Mouse (Mus musculus): ENCODE results near the gene Ptges3l.
"Not testable (repeated sequence)": the region's sequence is repeated elsewhere in the genome, so short reads cannot be mapped to it uniquely, and the experiment has no call there.

Ptges3l gene

DNA sequence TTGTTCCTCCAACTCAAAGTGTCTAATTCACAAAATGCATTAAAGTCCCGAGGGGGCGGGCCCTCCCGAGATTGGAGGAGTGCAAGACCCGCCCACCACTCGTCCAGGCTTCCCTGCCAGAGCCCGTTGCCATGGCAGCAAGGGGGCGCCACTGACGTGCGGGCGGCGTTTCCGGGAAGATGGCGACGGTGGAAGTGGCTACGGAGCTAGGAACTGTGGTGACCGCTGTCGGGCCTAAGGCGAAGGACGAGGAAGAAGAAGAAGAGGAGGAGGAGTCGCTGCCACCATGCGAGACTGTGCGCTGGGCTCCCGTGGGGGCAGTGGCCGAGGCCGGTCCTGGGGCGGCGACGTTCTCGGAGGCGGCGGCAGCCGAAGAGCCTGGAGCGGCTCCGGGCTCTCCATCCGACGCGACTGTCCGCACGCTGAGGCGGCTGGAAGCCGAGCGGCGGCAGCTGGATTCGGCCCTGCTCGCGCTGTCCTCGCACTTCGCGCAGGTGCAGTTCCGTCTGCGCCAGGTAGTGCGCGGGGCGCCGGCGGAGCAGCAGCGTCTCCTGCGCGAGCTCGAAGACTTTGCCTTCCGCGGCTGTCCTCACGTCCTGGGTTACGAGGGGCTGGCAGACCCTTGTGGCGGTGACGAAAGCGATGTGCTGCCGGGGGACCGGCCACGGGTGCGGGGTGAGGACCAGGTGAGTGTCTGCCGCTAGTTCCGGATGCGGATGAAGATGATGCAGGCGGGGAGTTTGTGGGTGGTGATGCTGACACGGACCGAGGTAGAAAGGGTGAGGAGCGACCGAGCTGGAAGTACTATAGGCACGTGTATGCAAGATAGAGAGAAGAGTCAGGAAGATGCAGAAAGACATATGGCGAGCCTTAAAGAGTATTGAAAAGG, at the start of gene Ptges3l, which contains the start of gene Rundc1:
TSS of gene Ptges3l (minus strand) at position 409 of the 889 bp plus-strand sequence.
TSS of gene Rundc1 (plus strand) at position 161 of the 889 bp plus-strand sequence.
- DNase-seq, result peak; percentile 99

DNA sequence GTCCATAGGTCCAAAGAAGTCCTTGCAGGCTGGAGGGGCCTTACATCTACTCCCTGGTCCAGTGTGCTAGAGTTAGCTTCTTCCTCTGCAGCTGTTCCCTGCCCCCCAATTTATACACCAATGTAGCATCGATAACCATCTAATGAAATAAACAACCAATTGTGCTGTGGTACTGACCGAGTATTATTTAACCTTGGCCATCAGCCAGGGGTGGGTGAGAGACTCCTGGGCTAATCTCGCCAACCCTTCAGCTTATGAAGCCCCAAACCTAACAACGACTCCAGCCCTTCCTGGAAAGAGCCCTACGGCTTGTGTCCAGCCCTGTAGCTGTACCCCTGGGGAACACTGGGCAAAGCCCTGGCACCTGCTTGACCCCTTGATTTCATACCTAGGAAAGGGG, 49.2 kb upstream of the Ptges3l start:
- no peak for DNase-seq

DNA sequence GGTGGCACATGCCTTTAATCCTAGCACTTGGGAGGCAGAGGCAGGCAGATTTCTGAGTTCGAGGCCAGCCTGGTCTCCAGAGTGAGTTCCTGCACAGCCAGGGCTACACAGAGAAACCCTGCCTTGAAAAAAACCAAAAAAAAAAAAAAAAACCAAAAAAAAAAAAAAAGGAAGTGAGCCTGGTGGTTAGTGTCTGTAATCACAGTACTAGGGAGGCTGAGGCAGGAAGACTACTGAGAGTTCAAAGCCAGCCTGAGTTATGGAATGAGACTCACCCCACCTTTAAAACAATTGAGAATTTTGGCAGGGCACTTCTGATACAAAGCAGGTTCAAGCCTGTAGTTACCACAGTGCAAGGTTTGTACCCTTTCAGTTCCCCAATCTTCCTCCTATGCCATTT, 48.6 kb upstream of the Ptges3l start:
- not testable (repeated sequence) for DNase-seq

DNA sequence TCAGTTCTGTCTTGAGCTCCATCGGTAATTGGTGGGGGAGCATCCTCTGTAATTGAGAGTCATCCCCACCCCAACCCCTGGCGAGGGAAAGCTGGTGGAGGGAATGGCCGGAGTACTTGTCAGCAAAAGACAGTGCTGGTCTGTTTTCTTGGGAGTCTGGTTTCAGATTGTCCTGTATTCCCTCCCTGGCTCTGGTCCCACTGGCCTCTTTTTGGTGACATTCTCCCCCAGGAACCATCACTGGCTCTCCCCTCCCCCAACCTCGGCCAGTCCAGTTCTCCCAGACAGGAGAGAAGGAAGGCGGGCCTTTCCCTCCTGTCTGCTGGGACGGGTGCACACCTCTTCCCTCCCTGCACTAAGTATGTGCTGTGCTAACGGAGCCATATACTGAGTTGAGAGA, 47.2 kb upstream of the Ptges3l start:
- no peak for DNase-seq

DNA sequence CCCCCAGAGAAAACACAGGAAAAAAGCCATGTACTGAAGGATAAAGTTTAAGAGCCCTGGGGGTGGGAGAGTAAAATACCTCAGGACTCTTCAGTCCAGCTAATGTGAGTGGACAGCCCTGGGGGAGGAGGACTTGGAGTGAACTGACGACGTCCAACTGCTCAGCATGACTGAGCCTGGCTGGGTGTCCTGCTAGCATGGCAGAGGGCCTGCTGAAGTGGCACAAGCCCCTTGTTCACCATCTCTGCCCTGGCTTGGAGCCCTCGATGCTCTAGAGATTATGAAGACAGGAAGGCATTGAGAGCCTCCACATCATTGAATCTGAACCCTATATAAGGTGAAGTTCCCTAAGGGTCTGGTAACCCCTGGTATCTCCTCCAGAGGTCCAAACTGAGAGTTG, 46.8 kb upstream of the Ptges3l start:
- no peak for DNase-seq

DNA sequence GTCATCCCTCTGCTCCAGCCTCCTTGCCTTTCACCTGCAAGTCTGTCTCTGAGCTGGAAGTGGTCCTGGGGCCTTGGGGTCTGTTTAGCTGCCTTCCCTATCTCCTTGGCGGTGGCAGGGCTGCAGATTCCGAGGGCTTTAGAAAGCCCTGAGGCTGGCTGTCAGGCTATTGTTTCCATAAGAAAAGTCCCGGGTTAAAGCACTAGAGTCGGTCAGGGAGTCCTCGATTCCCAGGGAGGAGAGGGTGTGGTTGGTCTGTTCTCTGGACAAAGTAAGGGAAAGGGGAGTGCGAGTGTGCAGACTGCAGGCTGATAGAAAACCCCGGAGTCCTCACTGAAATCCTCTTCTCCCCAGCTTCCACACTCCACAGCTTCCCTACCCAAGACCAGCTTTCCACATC, 45.1 kb upstream of the Ptges3l start:
- DNase-seq, result no peak

DNA sequence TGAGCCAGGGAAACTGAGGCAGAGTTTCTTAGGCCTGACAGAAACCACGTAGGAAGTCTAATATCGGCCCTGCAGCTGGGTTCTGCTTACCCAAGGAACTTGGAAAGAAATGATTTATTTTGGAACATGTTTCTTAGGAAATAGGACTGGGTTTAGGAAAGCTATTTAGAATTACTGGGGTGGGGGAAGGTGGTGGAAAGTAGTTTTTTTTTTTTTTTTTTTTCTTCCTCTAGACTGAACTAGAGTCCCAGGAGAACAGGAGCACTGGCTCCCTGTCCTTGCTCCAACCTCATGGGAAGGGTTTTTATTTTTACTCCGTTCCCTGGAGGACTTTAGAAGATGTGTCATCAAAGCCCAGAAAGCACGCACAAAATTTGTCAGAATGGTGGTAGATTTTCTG, 44.0 kb upstream of the Ptges3l start:
- DNase-seq, result no peak

DNA sequence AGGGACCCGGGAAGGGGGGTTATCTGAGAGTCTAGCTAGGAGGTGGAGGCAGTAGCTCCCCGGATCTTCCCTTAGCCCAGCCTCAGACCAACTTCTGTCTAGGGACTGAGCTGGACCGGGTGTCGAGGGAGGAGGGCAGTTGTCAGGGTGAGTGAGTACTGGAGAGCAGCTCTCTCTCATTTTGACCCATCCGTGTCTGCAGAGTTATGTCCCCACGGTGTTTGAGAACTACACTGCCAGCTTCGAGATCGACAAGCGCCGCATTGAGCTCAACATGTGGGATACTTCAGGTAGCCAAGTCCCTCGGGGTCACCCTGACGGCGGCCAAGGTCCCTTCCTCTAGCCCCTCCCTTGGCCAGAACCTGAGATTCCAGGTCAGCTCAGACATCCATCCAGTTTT, 43.6 kb upstream of the Ptges3l start:
- DNase-seq, result peak; percentile 13 to 15

DNA sequence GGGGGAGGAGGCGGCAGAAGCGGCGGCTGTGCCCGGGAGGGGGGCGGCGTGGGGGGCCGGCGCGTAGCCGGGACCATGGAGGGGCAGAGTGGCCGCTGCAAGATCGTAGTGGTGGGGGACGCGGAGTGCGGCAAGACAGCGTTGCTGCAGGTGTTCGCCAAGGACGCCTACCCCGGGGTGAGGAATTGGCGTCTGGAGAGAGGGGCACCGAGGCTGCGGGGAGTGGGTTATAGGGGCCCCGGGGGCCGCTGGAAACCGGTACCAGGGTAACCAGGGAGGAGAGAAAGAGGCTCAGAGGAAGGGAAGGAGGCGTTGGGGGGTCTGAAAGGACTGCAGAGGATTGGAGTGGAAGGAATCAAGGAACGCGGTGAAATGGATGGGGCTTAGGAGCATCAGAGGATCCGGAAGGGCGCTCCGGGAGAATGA, 43.1 kb upstream of the Ptges3l start:
- DNase-seq, result peak in 1 of 2 experiments; percentile 31

DNA sequence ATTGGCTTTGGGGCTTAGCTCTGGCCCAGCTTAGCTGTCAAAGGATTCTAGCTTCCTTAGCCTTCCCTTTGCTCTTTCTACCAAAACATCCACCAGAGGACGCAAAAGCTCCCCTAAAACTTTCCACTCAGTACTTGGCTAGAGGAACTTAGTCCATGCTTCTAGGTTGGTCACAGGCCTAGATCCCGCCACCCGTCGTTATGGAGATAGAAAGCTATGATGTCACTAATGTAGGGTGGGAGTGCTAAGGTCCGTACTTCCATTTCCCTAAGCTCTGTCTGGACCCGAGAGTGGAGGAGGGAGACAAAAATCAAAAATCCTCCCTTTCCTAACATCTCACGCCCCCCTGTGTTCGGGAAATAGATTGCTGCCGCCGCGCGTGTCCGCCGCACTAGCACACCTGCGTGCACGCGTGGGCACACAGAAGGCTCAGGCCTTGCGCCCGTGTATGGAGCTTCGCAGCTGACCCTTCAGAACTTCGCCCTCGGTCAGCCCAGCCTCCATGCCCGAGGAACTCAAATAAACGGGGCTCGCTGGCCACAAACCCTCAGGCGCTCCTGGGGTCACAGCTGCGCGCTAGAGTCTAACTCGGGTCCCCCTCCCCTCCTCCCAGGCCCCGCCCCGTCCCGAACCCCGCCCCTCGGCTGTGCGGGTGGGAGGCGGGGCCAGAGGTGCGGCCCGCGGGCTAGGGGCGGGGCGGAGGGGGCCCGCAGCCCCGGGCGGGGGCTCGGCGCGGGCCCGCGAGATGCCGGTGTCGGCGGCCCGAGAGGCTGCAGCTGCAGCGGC, 42.5 kb upstream of the Ptges3l start:
- DNase-seq, result peak; percentile 67 to 73

DNA sequence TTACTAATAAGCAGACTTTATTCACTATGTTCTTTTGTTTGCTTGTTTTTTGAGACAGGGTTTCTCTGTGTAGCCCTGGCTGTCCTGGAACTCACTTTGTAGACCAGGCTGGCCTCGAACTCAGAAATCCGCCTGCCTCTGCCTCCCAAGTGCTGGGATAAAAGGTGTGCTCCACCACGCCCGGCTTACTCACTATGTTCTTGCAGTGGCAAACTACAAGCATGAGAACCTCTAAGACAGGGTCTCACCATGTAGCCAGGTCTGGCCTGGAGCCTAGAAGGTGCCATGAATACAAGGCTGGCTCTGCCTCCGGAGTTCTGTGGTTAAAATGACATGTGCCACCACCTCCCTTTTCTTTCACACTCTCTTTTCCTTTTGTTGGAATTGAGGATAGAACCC, 41.4 kb upstream of the Ptges3l start:
- not testable (repeated sequence) for DNase-seq

DNA sequence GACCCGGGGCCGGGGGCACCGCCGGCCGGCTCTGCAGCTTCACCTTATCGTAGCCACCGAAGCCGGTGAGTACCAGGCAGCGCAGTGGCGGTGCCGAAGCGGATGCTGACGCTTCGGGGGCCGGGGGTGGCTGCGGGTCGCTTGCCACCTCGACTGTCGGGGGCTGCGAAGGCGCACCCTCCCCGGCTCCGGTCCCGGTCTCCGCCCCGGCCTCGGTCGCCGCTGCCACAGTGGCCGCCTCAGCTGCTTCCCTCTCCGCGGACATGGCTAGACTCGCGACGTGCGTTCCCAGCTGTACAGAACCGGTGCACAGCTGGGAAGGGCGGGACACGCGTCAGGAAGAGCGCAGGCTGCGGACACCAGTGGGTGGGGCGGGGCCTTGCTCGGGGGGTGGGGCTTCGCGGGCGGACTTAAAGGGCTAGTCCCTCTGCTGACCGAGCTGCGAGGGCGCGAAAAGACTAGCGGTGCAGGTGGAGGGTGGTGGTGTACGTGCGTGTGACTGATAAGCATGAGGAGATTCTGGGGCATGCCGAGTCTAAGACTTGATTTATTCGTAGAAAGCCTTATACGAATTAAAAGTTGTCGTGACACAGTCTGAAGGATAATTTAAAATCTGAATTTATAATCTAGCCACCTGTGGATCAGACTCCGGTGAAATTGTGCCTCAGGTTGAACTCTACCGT, 40.9 kb upstream of the Ptges3l start, which contains the start of gene Vat1:
TSS of gene Vat1 (minus strand) at position 362 of the 683 bp plus-strand sequence.
- DNase-seq, result peak; percentile 63 to 69

DNA sequence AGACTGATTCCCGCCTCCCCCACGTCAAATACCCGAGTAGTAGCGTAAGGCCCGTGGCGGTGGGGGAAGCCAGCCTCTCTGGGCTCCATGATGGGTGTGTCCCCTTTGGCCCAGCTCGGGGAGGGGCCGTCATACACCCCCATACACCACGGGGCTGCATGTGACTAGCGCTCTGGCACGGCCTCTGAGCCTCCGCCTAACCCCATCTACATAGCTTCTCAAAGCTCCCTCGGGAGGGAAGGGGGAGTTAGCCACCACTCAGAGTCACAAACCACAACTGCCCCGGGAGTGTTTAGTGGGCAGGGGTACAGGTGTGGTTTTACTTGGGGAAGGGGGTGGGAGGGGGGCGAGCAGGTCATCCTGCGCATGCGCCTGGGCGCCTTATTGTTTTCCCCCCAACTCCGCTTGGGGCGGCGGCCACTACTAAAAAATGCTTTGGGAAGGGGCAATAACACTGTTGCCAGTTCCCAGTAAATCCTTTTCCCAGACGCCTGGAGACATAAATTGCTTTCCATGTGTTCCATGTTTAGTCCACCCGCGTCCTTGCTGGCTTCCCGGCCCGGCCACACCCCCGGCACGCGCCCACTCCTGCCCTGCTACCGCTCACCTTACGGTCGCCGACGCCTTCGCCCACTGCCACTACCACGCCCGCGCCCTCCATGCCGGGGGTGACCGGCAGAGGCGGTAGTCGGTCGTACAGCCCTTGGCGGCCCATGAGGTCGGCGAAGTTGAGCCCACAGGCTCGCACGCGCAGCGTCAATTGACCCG, 40.2 kb upstream of the Ptges3l start:
- peak; percentile 74 to 79 for DNase-seq

DNA sequence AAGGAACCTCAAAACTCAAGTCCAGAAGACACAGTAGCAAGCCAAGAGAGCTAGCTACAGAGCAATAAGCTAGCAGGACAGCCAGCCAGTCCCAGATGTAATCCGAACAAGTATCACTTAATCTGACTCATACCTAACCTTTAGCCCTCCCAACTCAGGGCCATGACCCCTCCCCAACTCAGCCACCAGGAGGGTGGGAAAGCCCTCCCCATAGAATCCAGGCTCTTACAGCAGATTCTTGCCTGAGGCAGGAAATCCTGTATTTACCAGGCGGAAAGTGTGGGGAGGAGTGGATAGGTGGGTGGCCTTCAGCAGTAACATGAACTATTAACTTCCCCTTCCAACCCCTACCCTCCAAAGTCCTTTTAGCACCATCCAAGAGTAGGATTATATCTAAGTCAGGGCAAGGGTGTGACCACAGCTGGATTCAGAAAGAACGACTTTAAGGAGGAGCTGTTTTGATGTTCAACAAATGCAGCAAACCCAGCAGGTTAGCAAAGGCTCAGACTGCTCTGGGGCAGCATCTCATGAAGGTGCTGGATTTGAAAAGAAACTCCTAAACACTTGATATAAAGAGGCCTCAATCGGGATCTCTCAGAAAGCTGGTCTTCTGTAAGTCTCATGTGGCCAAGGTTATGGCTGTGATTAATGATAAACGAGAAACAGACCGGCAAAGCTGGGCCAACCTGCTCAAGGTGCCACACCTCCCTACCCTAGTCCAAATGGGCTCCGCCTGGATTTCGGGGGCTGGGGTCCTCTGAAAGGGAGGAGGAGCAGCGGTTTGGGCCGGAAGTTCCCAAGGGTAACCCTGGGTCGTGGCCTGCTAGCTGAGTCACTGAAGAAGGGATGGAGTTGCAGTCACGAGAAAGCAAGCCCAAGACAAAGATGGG, 39.3 kb upstream of the Ptges3l start, which contains the start of gene Rnd2:
TSS of gene Rnd2 (plus strand) at position 789 of the 890 bp plus-strand sequence.
- DNase-seq, result peak in 1 of 2 experiments; percentile 15

DNA sequence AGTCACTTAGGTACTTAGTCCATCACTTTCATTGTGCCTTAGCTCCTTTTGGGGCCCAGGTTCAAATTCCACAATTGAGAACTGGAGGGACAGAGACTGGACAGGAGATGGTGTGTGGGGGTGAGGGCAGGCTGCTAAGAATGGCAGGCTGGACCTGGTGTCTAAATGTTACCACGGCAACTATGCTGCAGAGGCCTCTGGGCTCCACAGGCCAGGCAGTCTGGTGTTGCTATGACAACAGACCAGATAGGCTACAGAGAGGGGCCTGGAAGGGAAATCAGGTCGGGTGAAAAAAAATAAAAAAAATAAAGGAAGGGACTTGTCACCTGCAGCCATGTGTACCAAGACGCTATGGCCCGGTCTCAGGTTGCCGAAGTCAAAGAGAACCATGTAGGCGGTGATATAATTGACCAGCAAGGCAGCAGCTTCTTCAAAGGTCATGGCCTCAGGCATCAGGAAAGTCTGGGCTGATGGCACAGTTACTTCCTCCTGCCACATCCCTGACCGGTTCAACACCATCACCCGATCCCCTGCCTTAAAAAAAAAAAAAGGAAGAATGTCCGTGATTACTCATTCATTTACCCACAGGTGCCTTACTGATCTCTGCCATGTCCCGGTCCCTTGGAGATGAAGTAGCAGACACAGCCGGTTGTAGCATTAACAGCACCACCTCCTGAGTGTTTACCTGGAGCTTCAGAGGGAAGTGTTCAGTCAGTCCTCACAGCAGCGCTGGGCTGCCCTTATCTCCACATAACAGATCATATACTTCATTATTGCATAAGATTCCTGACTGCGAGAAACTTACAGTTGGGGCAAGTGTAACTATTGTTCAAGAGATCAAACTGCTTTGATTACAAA, 37.7 kb upstream of the Ptges3l start:
- no peak for DNase-seq

DNA sequence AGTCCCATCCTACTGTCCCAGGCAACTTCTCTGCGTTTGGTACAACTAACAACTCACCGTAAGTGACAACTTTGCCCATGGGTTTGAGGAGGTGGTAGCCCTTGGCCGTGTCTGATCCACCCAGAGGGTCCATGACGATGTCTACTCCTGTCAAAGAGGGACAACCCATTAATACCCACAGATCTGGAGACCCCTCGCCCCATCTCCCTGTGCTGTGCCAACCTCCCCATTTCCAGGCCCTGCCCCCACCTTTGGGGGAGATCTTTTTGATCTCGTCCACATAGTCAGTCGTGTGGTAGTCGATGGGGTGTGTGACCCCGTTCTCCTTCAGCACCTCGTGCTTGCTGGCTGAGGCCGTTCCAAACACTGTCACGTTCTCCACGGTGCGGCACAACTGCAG, 37.0 kb upstream of the Ptges3l start:
- no peak for DNase-seq

DNA sequence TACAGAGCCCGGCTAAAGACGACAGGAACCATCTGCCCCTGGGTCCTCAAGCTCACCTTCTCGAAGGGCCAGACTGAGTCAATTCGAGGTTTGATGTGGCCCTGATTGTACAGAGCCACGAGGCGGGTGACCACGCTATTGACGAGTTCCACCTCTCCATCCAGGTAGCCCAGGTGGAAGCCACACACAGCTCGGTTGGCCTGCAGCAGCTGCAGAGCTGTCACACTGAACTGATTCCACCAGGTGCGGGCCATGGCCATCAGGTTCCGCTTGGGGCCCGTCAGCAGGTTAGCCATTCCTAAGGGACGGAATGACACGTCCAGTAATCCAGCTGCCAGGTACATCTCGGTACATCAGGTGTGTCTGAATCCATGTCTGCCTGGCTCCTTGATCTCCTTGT, 35.2 kb upstream of the Ptges3l start:
- DNase-seq, result no peak

DNA sequence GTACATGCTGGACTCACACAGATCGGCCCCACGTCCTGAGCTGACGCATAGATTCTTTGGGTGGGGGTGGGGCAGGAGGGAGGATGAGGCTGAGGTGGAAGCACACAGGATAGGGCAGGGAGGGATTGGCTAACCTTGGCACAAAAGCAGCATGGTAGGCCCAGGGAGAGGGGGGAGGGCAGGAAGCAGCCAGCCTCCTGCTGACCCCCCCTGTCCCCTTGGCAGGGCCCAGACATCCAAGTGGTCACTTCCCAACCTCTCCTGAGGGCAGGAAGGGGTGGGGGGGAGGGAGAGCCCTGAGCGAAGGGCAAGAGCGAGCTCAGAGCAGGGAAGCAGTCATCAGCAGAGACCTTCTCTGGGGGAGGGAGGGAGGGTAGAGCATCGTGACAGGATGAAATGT, 34.6 kb upstream of the Ptges3l start:
- DNase-seq, result no peak

DNA sequence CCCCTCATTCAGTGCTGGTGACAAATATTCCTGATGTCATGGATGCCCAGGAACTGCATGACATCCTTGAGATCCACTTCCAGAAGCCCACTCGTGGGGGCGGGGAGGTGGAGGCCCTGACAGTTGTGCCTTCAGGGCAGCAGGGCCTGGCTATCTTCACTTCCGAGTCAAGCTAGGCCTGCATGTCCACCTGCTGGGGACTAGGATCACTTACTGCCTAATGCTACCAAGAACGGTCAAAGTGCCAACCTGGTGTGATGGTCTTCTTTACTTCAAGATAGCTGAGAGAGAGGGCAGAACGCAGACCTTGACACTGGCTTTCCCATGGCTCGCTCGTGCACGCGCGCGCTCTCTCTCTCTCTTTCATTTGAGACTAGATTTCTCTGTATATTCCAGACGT, 33.1 kb upstream of the Ptges3l start:
- no peak for DNase-seq

DNA sequence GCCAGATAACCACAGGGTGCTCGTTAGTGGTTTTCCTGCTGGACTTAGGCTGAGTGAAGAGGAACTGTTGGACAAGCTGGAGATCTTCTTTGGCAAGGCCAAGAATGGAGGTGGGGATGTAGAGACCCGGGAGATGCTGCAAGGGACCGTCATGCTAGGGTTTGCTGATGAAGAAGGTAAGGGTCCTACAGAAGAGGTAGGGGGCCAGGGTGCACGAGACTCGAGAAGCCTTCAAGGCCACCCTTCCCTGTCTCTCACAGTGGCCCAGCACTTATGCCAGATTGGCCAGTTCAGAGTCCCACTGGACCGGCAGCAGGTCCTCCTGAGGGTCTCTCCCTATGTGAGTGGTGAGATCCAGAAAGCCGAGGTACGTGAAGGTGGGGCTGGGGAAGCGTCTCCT, 32.5 kb upstream of the Ptges3l start:
- DNase-seq, result no peak

Data from B cell, adult 2 months (primary cell).